Mouse (Mus musculus) myocyte (in vitro differentiated cells): Measurements from ENCODE around the gene Slc25a39.

Experiments used
- POLR2A ChIP-seq: IDR thresholded peaks from one replicate; pipeline ENCODE4 v1.6.1; 2011; ENCODE audit warnings: low read depth, mild to moderate bottlenecking, control low read depth, moderate library complexity; ENCODE audit not compliant: insufficient read length
- USF1 ChIP-seq: IDR thresholded peaks from one replicate; pipeline ENCODE4 v1.6.1; 2011; ENCODE audit warnings: low read depth, mild to moderate bottlenecking, control low read depth, moderate library complexity

DNA sequence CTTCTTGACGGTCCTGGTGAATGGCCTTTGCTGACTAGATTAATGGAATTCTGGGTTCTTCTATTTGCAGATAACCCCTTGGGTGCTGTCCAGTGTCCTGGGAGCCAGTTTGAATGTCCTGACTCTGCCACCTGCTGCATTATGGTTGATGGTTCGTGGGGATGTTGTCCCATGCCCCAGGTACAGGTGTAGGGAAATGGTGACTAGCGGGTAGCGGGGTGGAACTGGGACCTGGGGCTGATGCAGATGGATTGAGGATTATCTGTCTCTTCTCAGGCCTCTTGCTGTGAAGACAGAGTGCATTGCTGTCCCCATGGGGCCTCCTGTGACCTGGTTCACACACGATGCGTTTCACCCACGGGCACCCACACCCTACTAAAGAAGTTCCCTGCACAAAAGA lies 26.1 kb upstream of the Slc25a39 start:
- TF ChIP-seq POLR2A = no peak
- no peak for TF ChIP-seq USF1
